Mouse (Mus musculus) cerebellum, postnatal 4 days (tissue): ENCODE results near the gene Osbpl2.
A peak's percentile ranks its signal among the peaks of the same experiment; 100 is the strongest.

ENCODE experiments used
- DNase-seq, 2 experiments: peaks; one replicate each; pipeline ENCODE4 v3.0.0; 2022; ENCODE audit warnings: low spot score in 2 of 2, mixed read lengths in 1 of 2

Gene Osbpl2

GRCm38 (mm10) chr2:180104659-180105377 is 14.3 kb upstream of the Osbpl2 start:
- DNase-seq, result no peak

GRCm38 (mm10) chr2:180105441-180106190 is 13.5 kb upstream of the Osbpl2 start:
- DNase-seq, result no peak

- DNase-seq, result no peak
Observed at GRCm38 (mm10) chr2:180107081-180107480, 12.0 kb upstream of the Osbpl2 start.

GRCm38 (mm10) chr2:180108285-180108684 is 10.8 kb upstream of the Osbpl2 start:
- DNase-seq, result no peak

GRCm38 (mm10) chr2:180113909-180114890 is 4.9 kb upstream of the Osbpl2 start:
- peak in 1 of 2 experiments; percentile 79 for DNase-seq

- no peak for DNase-seq
Observed at GRCm38 (mm10) chr2:180115279-180115678, 3.8 kb upstream of the Osbpl2 start.

- DNase-seq, result no peak
Observed at GRCm38 (mm10) chr2:180116081-180116493, 3.0 kb upstream of the Osbpl2 start.

GRCm38 (mm10) chr2:180116741-180117484 is 2.2 kb upstream of the Osbpl2 start:
- DNase-seq, result no peak

- DNase-seq, result no peak
Observed at GRCm38 (mm10) chr2:180117485-180118194, 1.5 kb upstream of the Osbpl2 start.

- DNase-seq, result no peak
Observed at GRCm38 (mm10) chr2:180119439-180120291, 559 bp downstream of the Osbpl2 start.

- no peak for DNase-seq
Observed at GRCm38 (mm10) chr2:180120292-180120761, 1.2 kb downstream of the Osbpl2 start.

GRCm38 (mm10) chr2:180124192-180124591 is 5.1 kb downstream of the Osbpl2 start:
- DNase-seq, result no peak

GRCm38 (mm10) chr2:180126195-180126594 is 7.1 kb downstream of the Osbpl2 start:
- no peak for DNase-seq

- DNase-seq, result no peak
Observed at GRCm38 (mm10) chr2:180127675-180128074, 8.6 kb downstream of the Osbpl2 start.

- no peak for DNase-seq
Observed at GRCm38 (mm10) chr2:180133231-180133630, 14.1 kb downstream of the Osbpl2 start.

- no peak for DNase-seq
Observed at GRCm38 (mm10) chr2:180133911-180134310, 14.8 kb downstream of the Osbpl2 start.

GRCm38 (mm10) chr2:180135414-180135813 is 16.3 kb downstream of the Osbpl2 start:
- DNase-seq, result no peak

- no peak for DNase-seq
Observed at GRCm38 (mm10) chr2:180146091-180146490, 27.0 kb downstream of the Osbpl2 start.

GRCm38 (mm10) chr2:180147379-180147778 is 28.3 kb downstream of the Osbpl2 start:
- DNase-seq, result no peak
